Mouse (Mus musculus) forebrain, postnatal 0 days (tissue): ENCODE results near the gene Zfyve19. TPM values are rescaled to one million over a fixed set of nuclear protein-coding genes. Genes with fewer than 3 reads are reported as not detected.

ENCODE experiments used
- ATAC-seq: fragments of 200-750 bp; cut with Nextera tagmentation; 2 replicates; pipeline ENCODE4 v1.8.0; 2017; ENCODE audit warnings: mild to moderate bottlenecking, moderate library complexity
- DNase-seq: peaks from one replicate; pipeline ENCODE4 v3.0.0-alpha.2; 2015
- H3K27ac ChIP-seq: fragments of 300-500 bp; sonication (generic); 2 replicates; pipeline ENCODE4 v1.5.1; 2014; ENCODE audit warnings: low read depth, mild to moderate bottlenecking, antibody characterized with exemption, low read length, moderate library complexity, mixed read lengths
- H3K27me3 ChIP-seq: fragments of 300-500 bp; sonication (generic); 2 replicates; pipeline ENCODE4 v1.6.1; 2014; ENCODE audit warnings: mild to moderate bottlenecking, low read length, mixed read lengths; ENCODE audit not compliant: insufficient read depth
- H3K36me3 ChIP-seq: fragments of 300-500 bp; sonication (generic); 2 replicates; pipeline ENCODE4 v1.6.1; 2014; ENCODE audit warnings: mild to moderate bottlenecking, moderate library complexity; ENCODE audit not compliant: insufficient read depth
- H3K4me1 ChIP-seq: fragments of 300-500 bp; sonication (generic); 2 replicates; pipeline ENCODE4 v1.6.1; 2014; ENCODE audit warnings: antibody characterized with exemption; ENCODE audit not compliant: insufficient read depth
- H3K4me2 ChIP-seq: fragments of 300-500 bp; sonication (generic); 2 replicates; pipeline ENCODE4 v1.6.1; 2014; ENCODE audit warnings: low read depth, mild to moderate bottlenecking, moderate library complexity
- H3K4me3 ChIP-seq: fragments of 300-500 bp; sonication (generic); 2 replicates; pipeline ENCODE4 v1.5.1; 2014; ENCODE audit warnings: low read depth, low read length, mixed read lengths
- H3K9ac ChIP-seq: fragments of 300-500 bp; sonication (generic); 2 replicates; pipeline ENCODE4 v1.6.1; 2014; ENCODE audit warnings: mild to moderate bottlenecking
- H3K9me3 ChIP-seq: fragments of 300-500 bp; sonication (generic); 2 replicates; pipeline ENCODE4 v1.6.1; 2016; ENCODE audit warnings: low read length
- CTCF ChIP-seq: sonication (generic); IDR thresholded peaks from 2 replicates; pipeline ENCODE4 v1.5.1; 2016; ENCODE audit warnings: antibody characterized with exemption, control low read depth, low read depth
- WGBS: fragments of 180-500 bp; shearing (Covaris S2); extraction: QIAGEN DNeasy Blood & Tissue Kit; methylation state at CpG from one replicate; pipeline ENCODE4 v1.1.7; 2014; 5-methylcytosine and 5-hydroxymethylcytosine counted together
- polyA plus RNA-seq: library from polyadenylated mRNA; unstranded; fragments of >200 nt; fragmentation: Nextera tagmentation; extraction: Ambion mirVana; gene quantifications from 2 replicates; pipeline ENCODE4 v1.2.1, GENCODE M21; 2015
- total RNA-seq: library from RNA; depleted of rRNA; stranded (reverse); fragments of >200 nt; gene quantifications from 2 replicates; pipeline ENCODE4 v1.2.3, GENCODE M21; 2014

Zfyve19 gene
- total and polyA plus RNA-seq, 2 experiments from 2014 or later, result 37.4 to 62.5 TPM

DNA sequence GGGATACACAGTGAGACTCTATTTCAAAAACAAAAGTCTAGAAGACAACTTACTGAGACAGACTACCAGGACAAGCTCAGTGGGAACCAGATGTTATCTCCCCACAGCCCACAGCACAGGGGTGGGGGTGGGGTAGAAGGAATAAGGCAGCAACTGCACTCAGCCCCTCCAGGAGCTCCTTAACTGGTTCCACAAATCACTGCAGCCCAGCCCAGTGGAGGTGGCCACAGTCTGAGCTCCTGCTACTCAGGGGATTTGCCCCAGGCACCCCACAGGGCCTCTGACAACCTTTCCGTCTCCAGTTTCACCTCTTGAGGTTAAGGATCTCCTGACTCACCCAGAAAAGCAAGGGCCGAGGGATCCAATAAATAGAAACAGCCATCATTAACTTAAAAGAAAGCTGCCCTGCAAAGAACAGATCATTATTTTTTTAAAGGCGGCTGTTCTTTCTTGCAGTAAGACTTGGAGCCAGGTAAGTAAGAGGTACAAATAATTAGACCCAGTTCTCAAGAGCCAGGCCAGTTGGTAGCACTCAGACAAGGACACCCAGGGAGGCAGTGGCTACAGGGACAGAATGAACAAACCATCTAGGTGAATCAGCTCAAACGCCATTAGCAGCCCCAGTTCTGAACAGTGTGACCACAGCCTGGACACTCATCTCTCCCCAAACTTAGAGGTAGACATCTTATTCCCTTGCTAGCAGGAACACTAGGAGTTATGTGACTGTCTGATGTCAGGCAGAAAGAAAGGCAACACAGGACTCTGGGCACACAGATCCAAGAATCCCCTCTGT, 11.9 kb upstream of the Zfyve19 start:
- H3K9ac ChIP-seq, result no peak overlapping the region
- no peaks in the 10 kb centered on the region for H3K27me3 ChIP-seq
- H3K4me2 ChIP-seq, result no peak overlapping the region
- H3K4me3 ChIP-seq, result no peak overlapping the region
- H3K4me1 ChIP-seq, result no peaks in the 10 kb centered on the region
- ATAC-seq (no peak), DNase-seq (no peak)
- no peaks in the 10 kb centered on the region for H3K9me3 ChIP-seq
- H3K27ac ChIP-seq, result no peak overlapping the region
- WGBS, result 31% methylated on average over 4 of the region's 4 CpGs
- TF ChIP-seq CTCF, result no peak
- H3K36me3 ChIP-seq, result no peaks in the 10 kb centered on the region

DNA sequence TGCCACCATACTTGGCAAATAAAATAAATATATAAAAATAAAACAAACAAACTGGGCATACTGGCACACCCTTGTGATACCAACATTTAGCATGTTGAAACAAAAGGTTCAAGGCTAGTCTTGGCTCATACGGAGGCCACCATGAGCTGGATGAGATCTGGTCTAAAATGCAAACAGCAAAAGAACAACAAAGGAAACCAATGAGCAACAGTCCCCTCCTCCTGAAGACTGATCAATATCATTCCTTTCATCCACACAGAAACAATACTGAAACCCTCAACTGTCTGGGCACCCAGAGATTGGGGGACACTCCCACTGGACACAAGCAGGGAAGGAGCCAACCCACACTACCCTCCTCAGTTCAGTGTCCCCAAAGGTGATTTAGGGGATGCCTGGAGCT, 10.9 kb upstream of the Zfyve19 start:
- H3K4me1 ChIP-seq, result no peaks in the 10 kb centered on the region
- no peak overlapping the region for H3K9ac ChIP-seq
- H3K4me3 ChIP-seq, result no peak overlapping the region
- ATAC-seq (no peak), DNase-seq (no peak)
- no peak for TF ChIP-seq CTCF
- no peak overlapping the region for H3K27ac ChIP-seq
- no peak overlapping the region for H3K4me2 ChIP-seq
- 82% methylated on average over 1 of the region's 1 CpGs for WGBS
- no peaks in the 10 kb centered on the region for H3K9me3 ChIP-seq
- H3K36me3 ChIP-seq, result no peaks in the 10 kb centered on the region
- H3K27me3 ChIP-seq, result no peaks in the 10 kb centered on the region

- no peaks in the 10 kb centered on the region for H3K4me1 ChIP-seq
- H3K27me3 ChIP-seq, result no peaks in the 10 kb centered on the region
- no peak for TF ChIP-seq CTCF
Observed at GRCm38 (mm10) chr2:119198049-119198448, 10.4 kb upstream of the Zfyve19 start.

DNA sequence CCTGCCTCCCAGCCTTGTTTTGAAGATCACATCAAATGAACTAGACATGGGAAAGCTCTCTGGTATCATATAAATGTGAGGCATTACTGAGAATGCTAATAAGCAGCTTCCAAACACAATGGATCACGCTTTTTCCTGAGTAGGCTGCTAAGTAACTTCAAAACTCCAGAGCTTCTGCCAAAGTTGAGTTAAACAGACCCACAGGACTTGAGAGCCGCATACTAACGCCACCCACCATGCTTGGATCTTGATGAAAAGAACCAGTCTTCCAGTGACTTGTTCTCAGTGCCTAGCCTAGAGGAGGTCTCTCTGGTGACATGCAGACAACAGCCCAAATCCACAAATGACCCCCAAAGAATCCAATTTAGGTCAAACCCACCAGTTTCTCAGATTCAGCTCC, 9.5 kb upstream of the Zfyve19 start:
- DNase-seq (no peak), ATAC-seq (peak; percentile 54; the same call in 1 of the 2 replicates)
- WGBS, result 30% methylated on average over 3 of the region's 3 CpGs
- Histone ChIP-seq H3K4me3 (no peak overlapping the region), H3K4me2 (no peak overlapping the region), H3K4me1 (no peaks in the 10 kb centered on the region), H3K9ac (no peak overlapping the region), H3K27me3 (no peaks in the 10 kb centered on the region), H3K36me3 (no peaks in the 10 kb centered on the region), H3K27ac (no peak overlapping the region), H3K9me3 (no peaks in the 10 kb centered on the region)
- TF ChIP-seq CTCF, result no peak

More at GRCm38 (mm10) chr2:119198049-119198448, 10.4 kb upstream of the Zfyve19 start:
- H3K9me3 ChIP-seq, result no peaks in the 10 kb centered on the region
- H3K36me3 ChIP-seq, result no peaks in the 10 kb centered on the region
- DNase-seq, result no peak
- no peak overlapping the region for H3K9ac ChIP-seq
- WGBS, result 21% methylated on average over 1 of the region's 1 CpGs
- no peak overlapping the region for H3K4me2 ChIP-seq
- no peak for ATAC-seq
- H3K27ac ChIP-seq, result no peak overlapping the region
- no peak overlapping the region for H3K4me3 ChIP-seq

DNA sequence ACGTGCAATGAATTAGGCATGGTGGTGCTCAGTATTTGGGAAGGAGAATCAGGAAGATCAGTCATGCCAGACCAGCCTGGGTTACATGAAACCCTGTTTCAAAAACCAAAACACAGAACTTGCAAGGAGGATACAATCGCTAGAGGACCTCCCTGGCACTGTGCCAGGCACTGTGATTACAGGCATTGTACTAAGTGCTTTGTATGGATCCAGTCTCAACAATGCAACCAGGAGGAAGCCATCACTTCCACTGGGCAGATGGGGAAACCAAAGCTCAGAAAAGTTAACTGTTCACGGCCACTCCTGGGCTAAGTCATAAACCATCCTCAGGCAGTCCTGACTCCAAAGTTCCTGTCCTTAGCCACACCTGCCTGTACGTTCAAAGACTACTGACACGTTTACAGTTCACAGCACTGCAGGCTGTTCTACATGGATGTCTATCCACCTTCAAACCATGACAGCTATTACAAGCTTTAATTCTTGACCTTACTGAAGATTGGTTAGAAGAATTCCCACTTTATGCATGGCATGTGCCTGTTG, 5.4 kb upstream of the Zfyve19 start:
- TF ChIP-seq CTCF, result no peak
- no peak overlapping the region for H3K27ac ChIP-seq
- no peaks in the 10 kb centered on the region for H3K4me1 ChIP-seq
- H3K9ac ChIP-seq, result no peak overlapping the region
- no peaks in the 10 kb centered on the region for H3K36me3 ChIP-seq
- no peak overlapping the region for H3K4me2 ChIP-seq
- 52% methylated on average over 5 of the region's 5 CpGs for WGBS
- ATAC-seq, result peak; percentile 14; the same call in 1 of the 2 replicates
- no peaks in the 10 kb centered on the region for H3K9me3 ChIP-seq
- no peak overlapping the region for H3K4me3 ChIP-seq
- no peaks in the 10 kb centered on the region for H3K27me3 ChIP-seq
- no peak for DNase-seq

DNA sequence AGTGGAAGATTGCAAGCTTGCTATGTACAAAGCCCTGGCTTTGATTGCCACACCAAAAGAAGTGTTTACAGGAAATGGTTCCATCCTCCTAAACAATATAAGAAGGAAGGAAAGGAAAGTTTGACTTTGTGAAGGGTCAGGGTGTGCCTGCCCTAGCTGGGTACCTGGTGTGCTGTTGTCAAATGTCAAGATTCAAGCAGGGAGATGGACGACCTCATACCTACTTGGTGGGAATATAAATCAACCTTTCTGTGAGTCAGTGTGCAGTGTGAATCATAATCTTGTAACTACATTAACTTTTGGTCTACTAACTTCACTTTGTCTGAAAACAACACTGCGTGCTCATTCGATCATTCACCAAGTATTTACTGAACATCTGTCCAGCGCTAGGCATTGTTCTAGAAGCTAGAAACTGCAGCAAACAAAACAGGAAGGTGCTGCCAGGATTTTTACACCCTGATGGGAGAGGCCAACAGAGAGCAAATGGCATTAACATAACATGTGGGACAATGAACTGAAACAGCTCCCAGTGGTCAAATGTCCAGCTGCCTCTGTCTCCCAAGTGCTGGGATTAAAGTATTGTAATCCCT, 4.5 kb upstream of the Zfyve19 start:
- Histone ChIP-seq H3K9ac (no peak overlapping the region), H3K27ac (no peak overlapping the region), H3K27me3 (no peaks in the 10 kb centered on the region), H3K36me3 (no peaks in the 10 kb centered on the region), H3K9me3 (no peaks in the 10 kb centered on the region), H3K4me1 (no peaks in the 10 kb centered on the region), H3K4me3 (no peak overlapping the region), H3K4me2 (no peak overlapping the region)
- TF ChIP-seq CTCF, result no peak
- 79% methylated on average over 4 of the region's 4 CpGs for WGBS
- DNase-seq (no peak), ATAC-seq (no peak)

DNA sequence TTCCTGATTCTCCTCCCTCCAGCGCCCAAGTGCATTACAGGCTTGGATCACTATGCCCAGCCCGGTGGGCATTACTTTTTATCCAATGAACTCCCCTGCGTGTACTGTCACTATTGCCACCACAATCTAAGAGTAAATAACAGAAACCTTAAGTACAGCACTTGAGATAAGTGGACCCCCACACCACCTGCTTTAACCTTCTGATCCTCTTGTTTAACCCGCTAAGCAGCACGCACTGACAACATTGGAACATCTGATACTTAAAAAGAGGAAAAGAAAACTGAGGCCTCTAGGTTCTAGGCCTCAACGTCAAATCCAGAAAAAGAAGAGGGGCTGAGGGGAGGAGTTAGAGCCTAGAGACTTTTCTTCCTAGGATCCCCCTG, 465 bp upstream of the Zfyve19 start:
- H3K9ac ChIP-seq, result peak overlapping the region; percentile 70
- ATAC-seq (no peak), DNase-seq (no peak)
- H3K36me3 ChIP-seq, result peaks cover 21% of the 10 kb centered on the region
- H3K27me3 ChIP-seq, result no peaks in the 10 kb centered on the region
- TF ChIP-seq CTCF, result no peak
- H3K4me1 ChIP-seq, result peaks cover 3% of the 10 kb centered on the region; the same call in 1 of the 2 replicates
- peak overlapping the region; percentile 64 for H3K4me2 ChIP-seq
- 20% methylated on average over 6 of the region's 6 CpGs for WGBS
- H3K4me3 ChIP-seq, result peak overlapping the region; percentile 85
- H3K9me3 ChIP-seq, result no peaks in the 10 kb centered on the region
- peak overlapping the region; percentile 88 for H3K27ac ChIP-seq
